Mouse (Mus musculus) Patski (cell line): Measurements from ENCODE around the gene Spem1. TPM values are rescaled to one million over a fixed set of nuclear protein-coding genes. Genes with fewer than 3 reads are reported as not detected.
A peak's percentile ranks its signal among the peaks of the same experiment; 100 is the strongest.

Experiments used
- ATAC-seq: fragments of 100-300 bp; one replicate; pipeline ENCODE4 v1.8.0; 2021
- CTCF ChIA-PET: fragments of 350-600 bp; sonication (Branson Sonifier 250); formaldehyde crosslinking; loops from one replicate; lab custom pipeline; 2022; ENCODE audit warnings: inconsistent platforms; lab: Charles Lee
- POLR2A ChIA-PET: fragments of 350-600 bp; sonication (Branson Sonifier 250); formaldehyde crosslinking; loops from one replicate; lab custom pipeline; 2022; ENCODE audit warnings: antibody characterized with exemption, inconsistent platforms; lab: Charles Lee
- DNase-seq: peaks from one replicate; pipeline ENCODE4 v3.0.0-alpha.2; 2011; ENCODE audit warnings: low read depth, low spot score
- H3K27me3 ChIP-seq: fragments of 371-371 bp; one replicate; pipeline ENCODE4 v1.5.1; 2021
- CTCF ChIP-seq: fragments of 100-300 bp; IDR thresholded peaks from one replicate; pipeline ENCODE4 v1.5.1; 2021
- in situ Hi-C: fragments of 300-500 bp; cut with MboI; formaldehyde crosslinking; loops from 3 replicates; pipeline ENCODE4 v1.11.1; 2018; ENCODE audit warnings: low pct_unique_long_range_greater_than_20kb, mixed read lengths
- polyA plus RNA-seq: library from polyadenylated mRNA; unstranded; gene quantifications from one replicate; pipeline ENCODE4 v1.2.3, GENCODE M21; 2021

The Spem1 gene
- polyA plus RNA-seq, 1 experiment from 2014 or later: 0.09 TPM

DNA sequence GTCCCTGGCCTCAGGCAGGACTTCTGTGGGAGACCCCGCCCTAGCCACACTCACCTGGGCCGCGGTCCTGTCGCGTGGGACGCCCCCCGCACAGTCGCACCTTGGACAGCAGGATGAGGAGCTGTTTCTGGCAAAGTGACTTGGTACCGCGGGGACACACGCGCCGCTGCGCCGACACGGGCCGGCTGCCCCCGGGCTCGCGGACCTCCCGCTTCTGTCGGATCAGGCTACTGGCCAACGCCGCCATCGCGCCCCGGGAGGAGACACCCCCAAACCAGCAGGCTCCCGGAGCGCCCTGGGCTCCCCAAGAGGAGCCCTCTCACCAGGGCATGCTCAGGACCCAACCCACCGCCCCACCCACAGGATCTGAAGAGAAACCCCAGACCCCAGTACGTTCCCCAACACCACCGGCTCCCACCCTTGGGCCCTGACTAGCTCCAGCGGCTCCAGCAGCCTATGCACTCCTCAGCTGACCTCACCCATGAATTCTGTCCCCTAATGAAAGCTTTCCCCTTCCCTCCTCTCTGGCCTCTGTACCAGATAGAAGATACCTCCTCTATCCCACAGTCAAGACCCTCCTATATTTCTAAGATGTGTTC, 20.5 kb downstream of the Spem1 start, which contains the start of gene Fgf11:
Gene Fgf11 (minus strand): TSS at position 479 of the 599 bp plus-strand sequence.
- ATAC-seq (no peak), DNase-seq (no peak)
- ChIA-PET POLR2A (no interaction called here), CTCF (interaction anchor here (2.0 kb wide), 1 partner anchor 77 kb away, joined by 5 read pairs; the partner anchor contains the start of gene Tmem95)
- H3K27me3 ChIP-seq: peaks cover 5% of the 10 kb centered on the region
- no peak for TF ChIP-seq CTCF
- in situ Hi-C loops: no loop called here

DNA sequence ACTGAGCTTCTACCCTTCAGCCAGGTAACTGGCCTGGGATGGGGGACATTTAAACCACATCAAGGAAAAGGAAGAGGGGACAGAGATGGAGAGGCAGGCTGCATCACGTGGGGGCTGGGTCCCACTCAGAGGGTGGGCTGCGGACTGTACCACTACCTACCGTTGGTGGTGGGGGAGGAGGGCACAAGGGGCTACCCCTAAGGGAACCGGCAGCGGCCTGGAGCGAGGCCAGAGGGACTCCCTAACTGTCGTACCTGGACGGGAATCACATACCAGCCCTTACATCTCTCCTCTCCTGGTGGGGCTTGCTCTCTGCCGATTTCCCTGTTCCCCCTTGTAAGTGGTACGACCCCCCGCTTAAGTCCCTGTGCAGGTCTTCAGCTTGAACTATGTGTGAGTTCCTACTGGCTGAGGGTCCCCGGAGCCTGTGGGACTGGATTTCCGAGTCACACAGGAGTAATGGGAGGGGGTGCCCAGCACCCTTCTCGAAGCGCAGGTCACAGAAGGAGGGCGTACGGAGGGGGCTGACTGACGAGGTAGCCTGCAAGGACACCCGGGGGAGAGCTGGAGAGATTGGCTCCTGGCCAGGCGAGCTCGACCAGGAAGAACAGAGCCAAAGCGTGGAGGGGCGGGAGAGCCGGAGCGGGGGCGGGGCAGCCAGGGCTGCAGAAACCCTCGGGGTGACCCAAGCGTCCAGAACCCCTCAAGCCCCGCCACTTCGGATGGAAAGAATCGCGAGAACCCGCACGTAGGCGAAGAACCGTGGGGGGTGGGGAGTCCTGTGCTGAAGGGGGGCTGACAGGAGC, 21.4 kb downstream of the Spem1 start:
- in situ Hi-C loops: no loop called here
- ATAC-seq (no peak), DNase-seq (no peak)
- ChIA-PET POLR2A (no interaction called here), CTCF (interaction anchor here (1.1 to 2.0 kb wide), 2 partner anchors 9 to 78 kb away, joined by 3 to 5 read pairs; partner anchors contain the start of gene Tmem95)
- TF ChIP-seq CTCF: no peak
- H3K27me3 ChIP-seq: peaks cover 5% of the 10 kb centered on the region

DNA sequence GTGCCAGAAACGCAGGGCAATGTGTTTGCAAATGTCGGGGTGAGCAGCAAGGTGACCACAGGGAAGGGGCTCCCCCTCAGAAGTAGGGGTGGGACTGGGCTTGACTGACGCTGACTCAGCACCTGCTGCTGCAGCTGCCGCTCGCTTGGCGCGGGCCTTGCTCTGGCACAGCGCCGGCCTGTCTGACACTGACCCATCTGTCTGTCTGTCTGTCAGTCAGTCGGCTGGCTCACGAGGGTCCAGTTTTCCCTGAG, 21.9 kb downstream of the Spem1 start:
- DNase-seq: no peak

DNA sequence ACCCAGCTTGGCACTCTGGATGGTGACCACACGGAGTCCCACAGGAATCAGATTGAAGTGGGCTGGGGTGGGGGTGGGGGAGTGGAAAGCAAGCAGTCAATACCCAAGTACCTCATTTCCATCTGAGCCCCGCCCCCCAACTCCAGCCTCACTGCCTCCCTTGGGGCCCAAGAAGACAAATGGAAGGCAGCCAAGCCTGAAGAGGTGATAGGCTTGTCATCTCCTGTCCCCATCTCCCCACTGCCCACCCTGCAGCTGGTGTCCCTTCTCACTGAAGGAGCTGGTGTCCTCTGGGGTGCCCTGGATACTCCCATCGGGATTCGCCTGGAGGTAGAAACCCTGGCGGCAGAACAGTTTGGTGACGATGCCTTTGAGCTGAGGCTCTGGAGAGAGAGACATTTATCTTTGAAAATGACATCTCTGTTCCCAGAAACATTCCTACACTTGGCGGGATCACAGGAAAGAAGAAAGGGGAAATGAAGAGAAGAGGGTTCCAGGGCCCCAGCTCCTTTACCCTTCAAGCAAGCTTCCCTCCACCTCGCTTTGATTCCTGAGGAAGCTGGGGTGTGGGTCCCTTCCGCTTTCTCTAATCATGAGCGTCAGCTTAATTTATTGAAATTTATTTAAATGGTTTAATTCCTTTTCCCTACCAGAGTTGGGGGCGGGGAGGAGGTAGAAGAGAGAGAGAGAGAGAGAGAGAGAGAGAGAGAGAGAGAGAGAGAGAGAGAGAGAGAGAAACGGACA, 22.4 kb downstream of the Spem1 start:
- DNase-seq: no peak
- in situ Hi-C loops: no loop called here
- peaks cover 5% of the 10 kb centered on the region for H3K27me3 ChIP-seq

More for the DNA sequence above, 21.9 kb downstream of the Spem1 start:
- in situ Hi-C loops: no loop called here
- no peak for TF ChIP-seq CTCF
- ATAC-seq: no peak
- ChIA-PET POLR2A (no interaction called here), CTCF (interaction anchor here (1.1 kb wide), 1 partner anchor 10 kb away, joined by 3 read pairs; no protein-coding TSS in a partner anchor)
- H3K27me3 ChIP-seq: peaks cover 5% of the 10 kb centered on the region

DNA sequence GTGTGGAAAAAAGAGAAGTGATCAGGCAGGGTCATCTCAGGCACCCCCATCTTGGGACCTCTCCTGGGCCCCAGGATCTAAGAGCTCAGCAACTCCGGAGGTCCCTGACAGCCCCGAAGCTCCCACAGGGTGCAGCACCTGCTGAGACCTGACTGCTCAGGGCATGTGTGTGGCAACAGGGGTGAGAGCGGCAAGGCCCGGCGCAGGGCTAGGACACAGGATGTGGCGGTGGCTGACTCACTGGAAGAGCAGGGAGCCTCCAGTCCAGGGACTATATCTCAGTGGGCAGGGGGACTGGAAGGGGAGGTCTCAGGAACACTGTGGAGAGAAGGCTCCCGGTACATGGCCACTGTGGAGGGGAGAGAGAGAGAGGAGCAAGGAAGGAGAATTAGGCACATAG, 24.1 kb downstream of the Spem1 start:
- CTCF ChIA-PET: interaction anchor here (0.8 kb wide), 1 partner anchor 13 kb away, joined by 3 read pairs; no protein-coding TSS in a partner anchor
- POLR2A ChIA-PET: no interaction called here
- ATAC-seq: no peak
- no peak for TF ChIP-seq CTCF
- H3K27me3 ChIP-seq: peaks cover 5% of the 10 kb centered on the region
- no peak for DNase-seq
- in situ Hi-C loops: no loop called here

More for the DNA sequence above, 22.4 kb downstream of the Spem1 start:
- no peak for ATAC-seq
- ChIA-PET CTCF (interaction anchor here (1.1 kb wide), 1 partner anchor 10 kb away, joined by 3 read pairs; no protein-coding TSS in a partner anchor), POLR2A (no interaction called here)
- TF ChIP-seq CTCF: no peak

DNA sequence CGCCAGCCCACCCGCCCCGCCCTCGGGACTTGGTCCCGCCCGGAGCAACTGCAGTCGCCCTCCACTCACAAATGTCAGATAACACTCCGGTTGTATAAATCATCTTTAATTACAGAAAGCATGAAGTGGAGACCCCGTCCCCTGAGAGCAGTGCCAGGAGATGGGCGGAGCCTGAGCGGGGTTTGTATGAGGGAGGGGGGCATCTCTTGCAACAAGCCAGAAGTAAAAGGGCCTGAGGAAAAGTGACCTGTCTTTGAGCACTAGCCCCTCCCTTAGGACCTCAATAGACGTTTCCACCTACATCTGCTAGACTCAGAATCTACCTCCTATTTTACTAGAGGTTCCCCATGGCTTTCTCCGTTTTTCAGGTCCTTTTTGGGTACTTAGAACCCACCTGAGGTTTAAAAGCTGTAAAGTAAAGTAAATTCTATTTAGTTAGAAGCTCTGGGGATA, 26.0 kb downstream of the Spem1 start:
- in situ Hi-C loops: no loop called here
- ChIA-PET CTCF (interaction anchor here (1.5 kb wide), 2 partner anchors 10 to 11 kb away, joined by 3 read pairs; no protein-coding TSS in a partner anchor), POLR2A (no interaction called here)
- TF ChIP-seq CTCF: no peak
- no peaks in the 10 kb centered on the region for H3K27me3 ChIP-seq
- ATAC-seq (no peak), DNase-seq (no peak)

DNA sequence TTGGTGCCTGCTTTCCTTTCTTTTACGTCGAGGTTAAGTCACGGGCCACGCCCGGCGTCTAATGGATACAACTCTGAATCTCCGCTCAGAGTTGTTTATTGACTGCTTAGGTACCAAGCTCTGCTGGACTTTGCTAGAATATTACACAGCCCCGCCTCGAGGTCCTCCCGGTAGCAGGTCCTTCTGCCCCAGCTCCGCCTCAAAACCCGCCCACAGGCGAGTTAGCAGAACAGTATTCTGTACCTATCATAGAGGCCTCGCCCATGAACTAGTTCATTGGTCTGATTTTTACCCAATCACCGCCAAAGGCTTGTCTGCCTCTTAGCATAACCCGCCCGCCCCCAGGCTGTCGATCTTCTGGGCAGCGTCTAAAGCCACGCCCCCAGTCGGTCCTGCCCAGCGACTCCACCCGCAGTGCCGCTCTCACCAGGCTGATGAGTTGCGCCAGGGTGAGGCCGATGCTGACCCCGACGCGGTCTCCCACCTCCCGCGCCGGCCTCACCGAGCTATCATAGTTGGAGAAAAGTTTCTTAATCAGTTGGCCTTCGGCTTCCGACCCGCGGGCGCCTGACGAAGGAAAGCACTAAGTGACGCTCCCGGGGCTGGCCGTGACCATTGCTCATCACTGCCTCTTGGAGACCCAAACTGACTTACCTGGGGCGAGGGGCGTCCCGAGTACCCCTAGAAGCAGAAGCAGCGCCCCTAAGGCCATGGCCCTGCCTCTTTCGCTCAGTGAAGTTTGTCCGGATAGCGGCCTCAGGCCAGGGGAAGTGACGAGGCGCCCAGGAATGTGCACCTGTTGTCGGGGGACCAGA, 26.6 kb downstream of the Spem1 start, which contains the start of gene Chrnb1:
Gene Chrnb1 (minus strand): TSS at position 776 of the 815 bp plus-strand sequence.
- ATAC-seq (peak; percentile 99), DNase-seq (peak; percentile 87)
- no peak for TF ChIP-seq CTCF
- ChIA-PET POLR2A (interaction anchor here (0.6 kb wide), 1 partner anchor 37 kb away, joined by 3 read pairs; no protein-coding TSS in a partner anchor), CTCF (interaction anchor here (1.5 kb wide), 1 partner anchor 11 kb away, joined by 3 read pairs; no protein-coding TSS in a partner anchor)
- in situ Hi-C loops: no loop called here
- no peaks in the 10 kb centered on the region for H3K27me3 ChIP-seq

DNA sequence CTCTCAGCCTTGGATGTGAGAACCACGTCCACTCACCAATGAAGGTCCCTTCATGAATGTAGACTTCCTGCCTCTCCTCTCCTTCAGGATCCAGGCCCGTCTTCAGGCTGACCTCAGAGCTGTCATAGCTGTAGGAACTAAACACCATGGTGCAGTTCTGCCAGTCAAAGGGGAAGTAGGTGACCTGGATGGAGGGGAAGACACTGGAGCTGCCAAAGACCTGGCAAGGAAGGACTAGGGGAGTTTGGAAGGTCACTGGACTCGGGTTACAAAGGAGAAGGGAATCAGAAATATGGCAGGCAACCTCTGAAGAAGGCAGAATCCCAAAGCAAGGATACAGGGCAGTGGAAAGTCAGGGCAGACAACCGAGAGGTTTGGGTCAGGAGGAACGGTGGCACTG, 28.6 kb downstream of the Spem1 start:
- TF ChIP-seq CTCF: no peak
- CTCF ChIA-PET: interaction anchor here (1.3 kb wide), 1 partner anchor 15 kb away, joined by 3 read pairs; no protein-coding TSS in a partner anchor
- DNase-seq (no peak), ATAC-seq (no peak)
- H3K27me3 ChIP-seq: no peaks in the 10 kb centered on the region
- in situ Hi-C loops: no loop called here
- POLR2A ChIA-PET: no interaction called here

DNA sequence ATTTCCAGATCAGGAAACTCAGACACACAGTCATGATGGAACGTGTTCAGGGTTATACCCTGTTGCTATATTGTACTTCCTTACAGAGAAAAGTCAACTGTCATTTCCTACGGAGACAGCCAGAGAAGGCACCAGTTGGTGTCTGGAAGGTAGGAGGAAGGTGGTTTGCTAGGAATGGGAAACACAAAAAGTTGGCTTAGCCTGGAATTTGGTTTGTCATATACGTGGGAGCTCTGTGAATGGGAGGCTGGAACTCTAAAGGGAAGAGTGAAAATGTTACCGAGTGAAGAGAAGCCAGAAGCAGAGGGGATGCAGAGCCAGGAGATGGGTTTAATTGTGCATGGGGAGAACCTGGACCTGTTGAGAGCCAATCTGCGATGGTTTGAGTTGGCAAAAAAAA, 30.6 kb downstream of the Spem1 start:
- DNase-seq (no peak), ATAC-seq (no peak)
- no peaks in the 10 kb centered on the region for H3K27me3 ChIP-seq
- CTCF ChIA-PET: interaction anchor here (1.4 kb wide), 1 partner anchor 14 kb away, joined by 3 read pairs; the partner anchor contains the start of gene Tmem102
- no peak for TF ChIP-seq CTCF
- in situ Hi-C loops: no loop called here
- POLR2A ChIA-PET: no interaction called here
